Comparison of ENCODE assay signal across 8 mouse cellular contexts in the genomic region with DNA sequence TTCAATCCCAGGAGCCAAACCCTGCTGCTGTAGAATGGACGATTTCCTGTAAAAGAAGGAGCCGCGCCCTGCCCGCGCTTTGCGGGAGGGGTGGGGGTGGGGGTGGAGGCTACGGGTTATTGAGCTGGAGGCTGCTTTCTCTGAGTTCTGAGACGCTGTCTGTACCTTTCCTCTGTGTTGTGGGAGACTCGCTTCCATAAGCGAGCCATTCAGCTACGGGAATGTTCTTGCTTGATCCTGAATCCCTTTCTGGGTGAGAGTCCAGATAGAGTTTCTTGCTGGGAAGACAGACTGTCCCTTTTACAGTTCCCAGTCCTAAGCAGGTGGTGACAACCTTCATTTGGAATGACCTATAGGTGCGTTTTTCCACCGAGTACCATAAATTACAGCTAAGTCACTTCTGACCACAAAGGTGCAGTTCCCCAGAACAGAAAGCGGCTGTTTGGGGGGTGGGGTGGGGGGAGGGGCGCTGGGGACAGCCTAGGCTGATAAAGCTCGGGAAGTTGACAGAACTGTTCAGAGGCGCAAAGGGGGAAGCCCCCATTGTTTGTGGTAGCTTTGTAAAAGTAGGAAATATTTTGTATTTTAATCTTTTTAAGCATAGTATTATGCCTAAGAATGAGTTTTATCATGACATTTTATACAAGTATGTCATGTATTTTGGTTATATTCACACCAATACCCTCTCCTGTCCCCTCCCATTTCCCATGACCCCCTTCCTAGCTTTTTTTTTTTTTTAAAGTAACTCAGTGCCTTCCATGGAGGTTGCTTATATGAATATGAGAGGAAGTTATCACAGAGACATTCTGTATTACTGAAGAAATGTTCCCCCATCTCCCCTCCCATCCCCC. TPM values are rescaled to one million over a fixed set of nuclear protein-coding genes. Genes with fewer than 3 reads are reported as not detected.
DNase-seq lines count a peak whose midpoint lies in the region; ATAC-seq and TF ChIP-seq lines count a peak whose summit lies in the region.

No protein-coding gene starts in this region.

- TF ChIP-seq EP300 in heart, adult 2 months (IDR thresholded peaks at IDR 0.05; ENCODE audit: insufficient read depth, low read depth, low read length): no peak

- 2% methylated on average over 17 of the region's 17 CpGs for WGBS in heart, adult 2 months
- whole genome bisulfite sequencing in midbrain, embryonic 11.5 days: under 1% methylated on average over 17 of the region's 17 CpGs

- no peaks in the 10 kb centered on the region for H3K79me2 ChIP-seq in heart, adult 2 months (replicated peaks; ENCODE audit: control insufficient read depth, insufficient read depth, low read length)

- TF ChIP-seq CTCF in heart, adult 2 months (IDR thresholded peaks at IDR 0.05): no peak

- H3K4me1 ChIP-seq in heart, adult 2 months (ENCODE audit: control insufficient read depth, insufficient read depth, low read length): peaks cover 13% of the 10 kb centered on the region
- H3K4me1 ChIP-seq in midbrain, embryonic 11.5 days (ENCODE audit: control insufficient read depth, insufficient read depth, low read length): peaks cover 10% of the 10 kb centered on the region

- DNase-seq in CD4-positive, CD25-positive, alpha-beta regulatory T cell, adult 2 months (ENCODE audit: low read depth, low spot score): peak; percentile 75
- DNase-seq in T-cell, adult 2 months (ENCODE audit: low spot score): peak; percentile 54
- peak; percentile 63 to 67 for DNase-seq in heart, adult 2 months
- peak; percentile 49 for DNase-seq in kidney, postnatal 14 days
- DNase-seq in midbrain, embryonic 11.5 days (ENCODE audit: low spot score, missing footprints): peak; percentile 90
- peak; percentile 70 for DNase-seq in thymus, postnatal 14 days
- DNase-seq in urinary bladder, postnatal 36 days (ENCODE audit: low spot score in 2 of 2): no peak
- no peak for DNase-seq in right cerebral cortex, postnatal 4 days

- H3K27ac ChIP-seq in heart, adult 2 months: peak overlapping the region; percentile 78
- H3K27ac ChIP-seq in midbrain, embryonic 11.5 days (ENCODE audit: low read depth, low read length): no peak overlapping the region

- no peak for TF ChIP-seq POLR2A in heart, adult 2 months (IDR thresholded peaks at IDR 0.05; ENCODE audit: insufficient read depth, low read depth, low read length)

- H3K27me3 ChIP-seq in heart, adult 2 months (ENCODE audit: control insufficient read depth, insufficient read depth, low read length): no peaks in the 10 kb centered on the region
- no peaks in the 10 kb centered on the region; the same call in 1 of the 2 replicates for H3K27me3 ChIP-seq in midbrain, embryonic 11.5 days (ENCODE audit: control insufficient read depth, insufficient read depth, low read length)

- no peaks in the 10 kb centered on the region for H3K36me3 ChIP-seq in heart, adult 2 months (ENCODE audit: control insufficient read depth, insufficient read depth, low read length)
- H3K36me3 ChIP-seq in midbrain, embryonic 11.5 days (ENCODE audit: control insufficient read depth, insufficient read depth, low read length): no peaks in the 10 kb centered on the region

- intact Hi-C loops in heart, adult 2 months (cut with DNase I): loop anchor here (5.0 kb wide), 1 partner anchor 34 kb away; no protein-coding TSS in a partner anchor

- no peaks in the 10 kb centered on the region for H3K9me3 ChIP-seq in midbrain, embryonic 11.5 days (ENCODE audit: control insufficient read depth, low read length)

- peak overlapping the region; percentile 42 for H3K9ac ChIP-seq in heart, adult 2 months (ENCODE audit: low read depth, low read length)
- H3K9ac ChIP-seq in midbrain, embryonic 11.5 days (ENCODE audit: low read length): peak overlapping the region; percentile 46; the same call in 1 of the 2 replicates

- peak overlapping the region; percentile 52 for H3K4me3 ChIP-seq in heart, adult 2 months
- H3K4me3 ChIP-seq in midbrain, embryonic 11.5 days (ENCODE audit: low read depth, low read length): peak overlapping the region; percentile 15; the same call in 1 of the 2 replicates

- peak overlapping the region; percentile 47 for H3K4me2 ChIP-seq in midbrain, embryonic 11.5 days

- 0 out of 2 replicates have a peak, but pooled peaks have one; percentile 36 for ATAC-seq in midbrain, embryonic 11.5 days (ENCODE audit: low FRiP score)

RNA-seq across cellular contexts. Expression of a gene that starts 57.9 kb away (rescaled TPM):
- total RNA-seq in heart, adult 2 months (2021): 1 to 10 TPM; 8.9 to 9.4 TPM
- 5.2 and 9.7 TPM in 2 replicates for polyA plus RNA-seq in heart, adult 2 months (2012; rRNA removed)
- polyA plus RNA-seq in midbrain, embryonic 11.5 days (2014; fragmentation: Nextera tagmentation; extraction: Ambion mirVana): 3.0 and 3.2 TPM in 2 replicates

Comparison
In these comparisons a context has a peak if more than half of its experiments do, and no peak if none do; other contexts are left out.
1. DNase-seq: peak in CD4-positive, CD25-positive, alpha-beta regulatory T cell, adult 2 months (single experiment), T-cell, adult 2 months (single experiment), heart, adult 2 months (2 of 2), kidney, postnatal 14 days (single experiment), midbrain, embryonic 11.5 days (single experiment) and thymus, postnatal 14 days (single experiment); none in urinary bladder, postnatal 36 days (0 of 2) and right cerebral cortex, postnatal 4 days (single experiment).